Mouse (Mus musculus): ENCODE measurements around the gene Dcaf12.

- TF ChIP-seq MYOD1 (IDR thresholded peaks at IDR 0.05; ENCODE audit: control insufficient read depth in 1 of 3, insufficient read length in 2 of 3, low read depth in 2 of 3), result no peak
- TF ChIP-seq POLR2A (IDR thresholded peaks at IDR 0.05; ENCODE audit: insufficient read length, low read depth), result no peak
These were observed 18.7 kb downstream of the Dcaf12 start for GRCm38 (mm10) chr4:41295960-41296359.

Measured in myocyte (in vitro differentiated cells).